Mouse (Mus musculus) heart, adult 9 months (tissue): Measurements from ENCODE around the gene Msi1.

Experiments used
- DNase-seq, 2 experiments: peaks; one replicate each; pipeline ENCODE4 v3.0.0; 2022; ENCODE audit warnings: low spot score in 2 of 2

Gene Msi1

GRCm38 (mm10) chr5:115429359-115430186, at the start of gene Msi1:
TSS of gene Msi1 (plus strand) at chr5:115429599.
- DNase-seq = no peak

- DNase-seq = no peak
Measured at GRCm38 (mm10) chr5:115391935-115392334, 37.5 kb upstream of the Msi1 start.

- DNase-seq = no peak
Measured at GRCm38 (mm10) chr5:115392969-115393368, 36.4 kb upstream of the Msi1 start.

- DNase-seq = no peak
Measured at GRCm38 (mm10) chr5:115394223-115394622, 35.2 kb upstream of the Msi1 start.

GRCm38 (mm10) chr5:115394836-115395235, 34.6 kb upstream of the Msi1 start:
- DNase-seq = no peak

- DNase-seq = no peak
Measured at GRCm38 (mm10) chr5:115396654-115397053, 32.7 kb upstream of the Msi1 start.

GRCm38 (mm10) chr5:115397839-115398780, 31.3 kb upstream of the Msi1 start:
- no peak for DNase-seq

- no peak for DNase-seq
Measured at GRCm38 (mm10) chr5:115402063-115402462, 27.3 kb upstream of the Msi1 start.

- DNase-seq = no peak
Measured at GRCm38 (mm10) chr5:115403436-115404140, 25.8 kb upstream of the Msi1 start.

- DNase-seq = no peak
Measured at GRCm38 (mm10) chr5:115404241-115404794, 25.1 kb upstream of the Msi1 start.

GRCm38 (mm10) chr5:115405205-115405604, 24.2 kb upstream of the Msi1 start:
- no peak for DNase-seq

GRCm38 (mm10) chr5:115408110-115408509, 21.3 kb upstream of the Msi1 start:
- no peak for DNase-seq

GRCm38 (mm10) chr5:115415111-115416085, 14.0 kb upstream of the Msi1 start:
- no peak for DNase-seq

- no peak for DNase-seq
Measured at GRCm38 (mm10) chr5:115428831-115429358, 504 bp upstream of the Msi1 start.

- no peak for DNase-seq
Measured at GRCm38 (mm10) chr5:115430187-115430960, 975 bp downstream of the Msi1 start.

GRCm38 (mm10) chr5:115431061-115431897, 1.9 kb downstream of the Msi1 start:
- DNase-seq = no peak

GRCm38 (mm10) chr5:115431898-115432259, 2.5 kb downstream of the Msi1 start:
- DNase-seq = no peak

- DNase-seq = no peak
Measured at GRCm38 (mm10) chr5:115432395-115432794, 3.0 kb downstream of the Msi1 start.

GRCm38 (mm10) chr5:115433191-115433590, 3.8 kb downstream of the Msi1 start:
- no peak for DNase-seq
